In genomic region chr5:25609911-25610310, GRCm38 (mm10) we compare ENCODE assay signal across 9 mouse cellular contexts.
DNase-seq lines count a peak whose midpoint lies in the region; ATAC-seq and TF ChIP-seq lines count a peak whose summit lies in the region.
"Had no signal": no experiment of that assay in that cellular context is flagged by ENCODE, and none has a peak within 500 bp of the region (broad histone marks: within the 10 kb centered on the region; RNA-seq: fewer than 3 reads in every experiment).

No protein-coding gene starts in this region.

- H3K9me3 ChIP-seq in stomach, embryonic 14.5 days (ENCODE audit: control insufficient read depth, low read depth, low read length) = no peaks in the 10 kb centered on the region
- no peaks in the 10 kb centered on the region for H3K9me3 ChIP-seq in stomach, postnatal 0 days (ENCODE audit: control insufficient read depth, low read length)
- H3K9me3 ChIP-seq: embryonic facial prominence, embryonic 12.5 days had no signal

- WGBS in stomach, embryonic 14.5 days = 13% methylated on average over 9 of the region's 9 CpGs
- WGBS in stomach, postnatal 0 days = 21% methylated on average over 9 of the region's 9 CpGs

- no peak overlapping the region for H3K4me3 ChIP-seq in stomach, embryonic 14.5 days (ENCODE audit: low read depth, low read length)
- H3K4me3 ChIP-seq in stomach, postnatal 0 days (ENCODE audit: low read depth, low read length) = no peak overlapping the region
- H3K4me3 ChIP-seq: embryonic facial prominence, embryonic 12.5 days had no signal

- H3K4me2 ChIP-seq in stomach, embryonic 14.5 days (replicated peaks; ENCODE audit: low read depth, low read length) = 0 out of 2 replicates have a peak overlapping the region, but pooled peaks have one; percentile 10
- H3K4me2 ChIP-seq in stomach, postnatal 0 days (replicated peaks; ENCODE audit: low read depth) = no peak overlapping the region
- H3K4me2 ChIP-seq: embryonic facial prominence, embryonic 12.5 days had no signal

- H3K36me3 ChIP-seq in stomach, embryonic 14.5 days (ENCODE audit: control insufficient read depth, insufficient read depth, low read length) = no peaks in the 10 kb centered on the region
- no peaks in the 10 kb centered on the region for H3K36me3 ChIP-seq in stomach, postnatal 0 days (ENCODE audit: control insufficient read depth, insufficient read depth, low read length)
- H3K36me3 ChIP-seq: embryonic facial prominence, embryonic 12.5 days had no signal

- H3K27ac ChIP-seq in stomach, embryonic 14.5 days (ENCODE audit: low read length) = no peak overlapping the region
- no peak overlapping the region for H3K27ac ChIP-seq in stomach, postnatal 0 days (replicated peaks)
- H3K27ac ChIP-seq: embryonic facial prominence, embryonic 12.5 days had no signal

- no peak for TF ChIP-seq CTCF in stomach, postnatal 0 days (IDR thresholded peaks at IDR 0.05; ENCODE audit: low read depth)

- intact Hi-C loops in left cerebral cortex, postnatal 25 days (cut with DNase I) = loop anchor here (2.0 to 5.0 kb wide), 3 partner anchors 81 to 142 kb away; partner anchors contain the start of gene Kmt2c
- intact Hi-C loops in heart, postnatal 14 days (cut with DNase I) = no loop called here

- H3K9ac ChIP-seq in stomach, embryonic 14.5 days (replicated peaks; ENCODE audit: low read depth, low read length) = no peak overlapping the region
- H3K9ac ChIP-seq in stomach, postnatal 0 days (ENCODE audit: low read length) = no peak overlapping the region
- H3K9ac ChIP-seq: embryonic facial prominence, embryonic 12.5 days had no signal

- no peak for ATAC-seq in stomach, embryonic 14.5 days (ENCODE audit: insufficient number of reproducible peaks, insufficient read depth, low FRiP score, low read depth)
- ATAC-seq in stomach, postnatal 0 days (ENCODE audit: low FRiP score, low TSS enrichment) = no peak

- no peak for TF ChIP-seq EP300 in stomach, postnatal 0 days (optimal IDR thresholded peaks at IDR 0.05)

- no peaks in the 10 kb centered on the region for H3K4me1 ChIP-seq in stomach, embryonic 14.5 days (ENCODE audit: control insufficient read depth, insufficient read depth, low read length)
- H3K4me1 ChIP-seq in stomach, postnatal 0 days (replicated peaks; ENCODE audit: control insufficient read depth, insufficient read depth) = no peaks in the 10 kb centered on the region
- H3K4me1 ChIP-seq: embryonic facial prominence, embryonic 12.5 days had no signal

- DNase-seq in stomach, postnatal 0 days (ENCODE audit: low spot score) = no peak
- peak; percentile 63 to 77 for DNase-seq in frontal cortex, adult 2 months (ENCODE audit: extremely low spot score in 1 of 2, low spot score in 1 of 2)
- DNase-seq in left cerebral cortex, postnatal 25 days (ENCODE audit: low spot score in 2 of 2) = peak; percentile 63 to 88
- DNase-seq in telencephalon, adult 2 months (ENCODE audit: low read depth, low spot score) = peak; percentile 87
- DNase-seq in heart, postnatal 14 days = no peak
- DNase-seq in spleen, postnatal 36 days (ENCODE audit: low spot score in 2 of 2) = no peak
- DNase-seq in adrenal gland, adult 18-20 months (ENCODE audit: low spot score in 2 of 2) = no peak

- no peaks in the 10 kb centered on the region for H3K27me3 ChIP-seq in stomach, embryonic 14.5 days (ENCODE audit: control insufficient read depth, insufficient read depth, low read length)
- H3K27me3 ChIP-seq in stomach, postnatal 0 days (ENCODE audit: control insufficient read depth, insufficient read depth, low read length) = no peaks in the 10 kb centered on the region
- H3K27me3 ChIP-seq: embryonic facial prominence, embryonic 12.5 days had no signal

Comparison
In these comparisons a context has a peak if more than half of its experiments do, and no peak if none do; other contexts are left out.
1. DNase-seq: peak in frontal cortex, adult 2 months (2 of 2), left cerebral cortex, postnatal 25 days (2 of 2) and telencephalon, adult 2 months (single experiment); none in stomach, postnatal 0 days (single experiment), heart, postnatal 14 days (0 of 2), spleen, postnatal 36 days (0 of 2) and adrenal gland, adult 18-20 months (0 of 2).